Mouse (Mus musculus) c-Kit-positive CD71-negative TER-119-negative erythroid progenitor cells, embryonic 14.5 days (primary cell): Measurements from ENCODE around the gene Rab11fip4.

Experiments
- DNase-seq: peaks from one replicate; pipeline ENCODE4 v3.0.0-alpha.2; 2013; ENCODE audit warnings: low read depth

Rab11fip4 gene

GRCm38 (mm10) chr11:79654407-79654831 is 63.4 kb downstream of the Rab11fip4 start:
- DNase-seq = no peak

GRCm38 (mm10) chr11:79655592-79655991 is 64.6 kb downstream of the Rab11fip4 start:
- no peak for DNase-seq

- no peak for DNase-seq
Observed at GRCm38 (mm10) chr11:79656491-79656890, 65.5 kb downstream of the Rab11fip4 start.

GRCm38 (mm10) chr11:79657053-79657452 is 66.0 kb downstream of the Rab11fip4 start:
- no peak for DNase-seq

- DNase-seq = no peak
Observed at GRCm38 (mm10) chr11:79658205-79658825, 67.3 kb downstream of the Rab11fip4 start.

GRCm38 (mm10) chr11:79660361-79661205 is 69.6 kb downstream of the Rab11fip4 start:
- no peak for DNase-seq

- no peak for DNase-seq
Observed at GRCm38 (mm10) chr11:79661877-79662545, 71.0 kb downstream of the Rab11fip4 start.

GRCm38 (mm10) chr11:79663158-79663557 is 72.1 kb downstream of the Rab11fip4 start:
- no peak for DNase-seq

GRCm38 (mm10) chr11:79663570-79663969 is 72.6 kb downstream of the Rab11fip4 start:
- DNase-seq = no peak

- DNase-seq = no peak
Observed at GRCm38 (mm10) chr11:79666544-79666943, 75.5 kb downstream of the Rab11fip4 start.

- DNase-seq = no peak
Observed at GRCm38 (mm10) chr11:79669210-79669609, 78.2 kb downstream of the Rab11fip4 start.

- DNase-seq = no peak
Observed at GRCm38 (mm10) chr11:79669947-79670346, 78.9 kb downstream of the Rab11fip4 start.

- no peak for DNase-seq
Observed at GRCm38 (mm10) chr11:79670411-79670945, 79.5 kb downstream of the Rab11fip4 start.

GRCm38 (mm10) chr11:79671668-79672281 is 80.8 kb downstream of the Rab11fip4 start:
- no peak for DNase-seq

- DNase-seq = no peak
Observed at GRCm38 (mm10) chr11:79673072-79673471, 82.1 kb downstream of the Rab11fip4 start.

- DNase-seq = no peak
Observed at GRCm38 (mm10) chr11:79673717-79674116, 82.7 kb downstream of the Rab11fip4 start.

- no peak for DNase-seq
Observed at GRCm38 (mm10) chr11:79674231-79674630, 83.2 kb downstream of the Rab11fip4 start.

GRCm38 (mm10) chr11:79674632-79675031 is 83.6 kb downstream of the Rab11fip4 start:
- DNase-seq = no peak

GRCm38 (mm10) chr11:79675285-79675684 is 84.3 kb downstream of the Rab11fip4 start:
- DNase-seq = no peak

- no peak for DNase-seq
Observed at GRCm38 (mm10) chr11:79675994-79676393, 85.0 kb downstream of the Rab11fip4 start.

GRCm38 (mm10) chr11:79676483-79676967 is 85.5 kb downstream of the Rab11fip4 start:
- DNase-seq = no peak

GRCm38 (mm10) chr11:79677402-79677801 is 86.4 kb downstream of the Rab11fip4 start:
- DNase-seq = no peak
